Mouse (Mus musculus) olfactory bulb, adult 2 months (tissue): ENCODE data around the gene Nmnat2. TPM values are rescaled to one million over a fixed set of nuclear protein-coding genes. Genes with fewer than 3 reads are reported as not detected.
A peak's percentile ranks its signal among the peaks of the same experiment; 100 is the strongest.

Experiments used
- H3K27ac ChIP-seq: fragments of 200-500 bp; 2 replicates; pipeline ENCODE4 v1.5.1; 2012; ENCODE audit warnings: low read depth, low read length; ENCODE audit not compliant: insufficient read depth
- H3K4me1 ChIP-seq: fragments of 200-500 bp; 2 replicates; pipeline ENCODE4 v1.6.1; 2012; ENCODE audit warnings: low read length; ENCODE audit not compliant: control insufficient read depth, insufficient read depth
- H3K4me3 ChIP-seq: fragments of 200-500 bp; 2 replicates; pipeline ENCODE4 v1.5.1; 2012; ENCODE audit warnings: mild to moderate bottlenecking, low read depth, low read length, moderate library complexity; ENCODE audit not compliant: insufficient read depth
- CTCF ChIP-seq: fragments of 200-500 bp; IDR thresholded peaks from 2 replicates; pipeline ENCODE4 v1.5.1; 2012; ENCODE audit warnings: low read depth, mild to moderate bottlenecking, low read length, moderate library complexity; ENCODE audit not compliant: insufficient read depth
- POLR2A ChIP-seq: fragments of 200-500 bp; IDR thresholded peaks from 2 replicates; pipeline ENCODE4 v1.6.1; 2012; ENCODE audit warnings: mild to moderate bottlenecking, low read depth, low read length, moderate library complexity; ENCODE audit not compliant: insufficient read depth
- WGBS: fragments of 180-500 bp; shearing (Covaris S2); methylation state at CpG from one replicate; pipeline ENCODE4 v1.1.7; 2018; 5-methylcytosine and 5-hydroxymethylcytosine counted together
- polyA plus RNA-seq: library from polyadenylated mRNA; stranded (reverse); fragments of >200 nt; gene quantifications from 2 replicates; pipeline ENCODE4 v1.2.4, GENCODE M21; 2012; ENCODE audit warnings: low replicate concordance; ENCODE audit not compliant: missing spikeins, insufficient read depth, insufficient read length

Nmnat2 gene
- polyA plus RNA-seq, 1 experiment, result not detected

GRCm38 (mm10) chr1:153093581-153093980 lies 138.8 kb downstream of the Nmnat2 start:
- TF ChIP-seq POLR2A (no peak), CTCF (no peak)
- WGBS, result 90% methylated on average over 4 of the region's 4 CpGs
- Histone ChIP-seq H3K27ac (no peak overlapping the region), H3K4me1 (no peaks in the 10 kb centered on the region), H3K4me3 (no peak overlapping the region)

GRCm38 (mm10) chr1:153094226-153095076 lies 139.7 kb downstream of the Nmnat2 start:
- Histone ChIP-seq H3K4me3 (no peak overlapping the region), H3K27ac (no peak overlapping the region), H3K4me1 (no peaks in the 10 kb centered on the region)
- 73% methylated on average over 12 of the region's 12 CpGs for WGBS
- no peak for TF ChIP-seq POLR2A
- no peak for TF ChIP-seq CTCF

GRCm38 (mm10) chr1:153095328-153095727 lies 140.5 kb downstream of the Nmnat2 start:
- H3K4me3 ChIP-seq, result no peak overlapping the region
- no peak for TF ChIP-seq POLR2A
- no peak for TF ChIP-seq CTCF
- no peaks in the 10 kb centered on the region for H3K4me1 ChIP-seq
- 91% methylated on average over 6 of the region's 6 CpGs for WGBS
- H3K27ac ChIP-seq, result no peak overlapping the region

GRCm38 (mm10) chr1:153095826-153096727 lies 141.3 kb downstream of the Nmnat2 start:
- Histone ChIP-seq H3K4me3 (no peak overlapping the region), H3K27ac (no peak overlapping the region), H3K4me1 (no peaks in the 10 kb centered on the region)
- no peak for TF ChIP-seq POLR2A
- TF ChIP-seq CTCF, result no peak
- 69% methylated on average over 16 of the region's 16 CpGs for WGBS

- WGBS, result 96% methylated on average over 6 of the region's 6 CpGs
- Histone ChIP-seq H3K4me1 (no peaks in the 10 kb centered on the region), H3K4me3 (no peak overlapping the region), H3K27ac (no peak overlapping the region)
- TF ChIP-seq POLR2A (no peak), CTCF (no peak)
Measured at GRCm38 (mm10) chr1:153097017-153097675, 142.4 kb downstream of the Nmnat2 start.

- no peaks in the 10 kb centered on the region for H3K4me1 ChIP-seq
- no peak overlapping the region for H3K4me3 ChIP-seq
- WGBS, result 83% methylated on average over 11 of the region's 11 CpGs
- no peak overlapping the region for H3K27ac ChIP-seq
- TF ChIP-seq CTCF (no peak), POLR2A (no peak)
Measured at GRCm38 (mm10) chr1:153098586-153098985, 143.8 kb downstream of the Nmnat2 start.

- TF ChIP-seq CTCF, result no peak
- TF ChIP-seq POLR2A, result no peak
- Histone ChIP-seq H3K4me3 (no peak overlapping the region), H3K27ac (no peak overlapping the region), H3K4me1 (no peaks in the 10 kb centered on the region)
- WGBS, result 77% methylated on average over 9 of the region's 9 CpGs
Measured at GRCm38 (mm10) chr1:153100912-153101311, 146.1 kb downstream of the Nmnat2 start.

GRCm38 (mm10) chr1:153101327-153101880 lies 146.6 kb downstream of the Nmnat2 start:
- TF ChIP-seq CTCF (0 out of 2 replicates have a peak, but pooled peaks have one; percentile 21), POLR2A (no peak)
- 59% methylated on average over 9 of the region's 9 CpGs for WGBS
- no peak overlapping the region for H3K4me3 ChIP-seq
- H3K4me1 ChIP-seq, result no peaks in the 10 kb centered on the region
- no peak overlapping the region for H3K27ac ChIP-seq
